Comparison of ENCODE assay signal across 17 mouse cellular contexts in the genomic region with DNA sequence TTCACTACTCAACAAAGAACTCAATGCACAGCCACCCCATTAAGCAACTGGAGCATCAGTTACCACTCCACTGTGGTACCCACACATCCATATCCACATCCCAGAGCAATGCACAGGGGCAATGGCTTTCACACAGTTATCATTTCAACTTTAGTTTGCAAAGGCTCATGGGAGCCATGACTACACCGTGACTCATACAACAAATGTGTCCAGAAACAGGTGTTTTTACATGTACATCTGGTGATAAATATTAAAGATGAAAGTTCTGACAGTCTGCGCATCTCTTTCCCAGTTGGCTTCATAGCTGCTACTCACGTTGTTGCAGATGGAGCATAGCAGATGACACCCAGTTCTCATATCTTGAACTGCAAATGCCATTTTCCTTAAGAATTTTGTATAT.
DNase-seq lines count a peak whose midpoint lies in the region; ATAC-seq lines count a peak whose summit lies in the region.
"Had no signal": no experiment of that assay in that cellular context is flagged by ENCODE, and none has a peak within 500 bp of the region (broad histone marks: within the 10 kb centered on the region; RNA-seq: fewer than 3 reads in every experiment).

No protein-coding gene starts in this region.

- peak; percentile 21 for DNase-seq in layer of hippocampus, adult 11-12 months (ENCODE audit: low spot score)
- DNase-seq in layer of hippocampus, postnatal 10 days (ENCODE audit: low spot score in 2 of 2): no peak
- DNase-seq in brain, adult 2 months (ENCODE audit: low read depth, low spot score): peak; percentile 2
- DNase-seq in layer of hippocampus, adult 9-10 months (ENCODE audit: low spot score): peak; percentile 12
- DNase-seq in right cerebral cortex, postnatal 25 days: no peak
- DNase-seq in adipocyte (ENCODE audit: low spot score): no peak
- DNase-seq: adrenal gland, adult 8-10 months; adrenal gland, postnatal 25 days; B cell, adult 2 months; cerebellum, adult 18-20 months; cerebellum, adult 9-10 months; cerebellum, postnatal 14 days; gastrocnemius, postnatal 10 days; gastrocnemius, postnatal 36 days had no signal

- no peak for ATAC-seq in inflammation-experienced regulatory T-cells, adult 6 months
- ATAC-seq: CD4-positive, CD25-positive, alpha-beta regulatory T cell, adult 4 months; forebrain, embryonic 13.5 days had no signal

Comparison
In these comparisons a context has a peak if more than half of its experiments do, and no peak if none do; other contexts are left out.
1. DNase-seq: peak in layer of hippocampus, adult 11-12 months (single experiment), brain, adult 2 months (single experiment) and layer of hippocampus, adult 9-10 months (single experiment); none in layer of hippocampus, postnatal 10 days (0 of 2), right cerebral cortex, postnatal 25 days (single experiment) and adipocyte (single experiment).